Mouse (Mus musculus) spleen, adult 2 months (tissue): ENCODE results near the gene Ankrd40.

Source experiments
- CTCF ChIP-seq: fragments of 200-500 bp; IDR thresholded peaks from 2 replicates; pipeline ENCODE4 v1.5.1; 2011; ENCODE audit warnings: mild to moderate bottlenecking, inconsistent platforms; ENCODE audit not compliant: insufficient read depth, insufficient read length, insufficient replicate concordance; ENCODE audit errors: extremely low read depth
- POLR2A ChIP-seq: fragments of 200-500 bp; IDR thresholded peaks from 2 replicates; pipeline ENCODE4 v1.6.1; 2011; ENCODE audit warnings: low read depth, low read length, inconsistent platforms

DNA sequence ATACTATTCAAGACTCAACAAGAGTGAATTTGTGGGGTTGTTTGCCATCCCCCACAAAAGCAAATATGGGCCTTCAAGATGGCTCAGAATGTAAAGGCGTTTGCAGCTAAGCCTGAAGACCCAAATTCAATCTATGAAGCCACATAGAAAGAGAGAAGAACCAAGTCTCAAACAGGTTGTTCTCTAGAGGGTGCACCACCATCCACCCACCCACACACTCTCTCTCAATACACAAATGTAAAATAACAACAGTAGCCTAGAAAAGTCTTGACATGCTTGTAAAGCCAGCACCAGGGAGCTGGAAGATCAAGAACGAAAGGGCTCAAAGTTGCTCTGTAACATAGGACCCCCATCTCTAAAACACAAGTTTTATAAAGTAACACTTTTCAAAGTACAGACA is 11.3 kb upstream of the Ankrd40 start:
- TF ChIP-seq CTCF (no peak), POLR2A (no peak)
